Mouse (Mus musculus): ENCODE results near the gene Ncam2.

The Ncam2 gene

DNA sequence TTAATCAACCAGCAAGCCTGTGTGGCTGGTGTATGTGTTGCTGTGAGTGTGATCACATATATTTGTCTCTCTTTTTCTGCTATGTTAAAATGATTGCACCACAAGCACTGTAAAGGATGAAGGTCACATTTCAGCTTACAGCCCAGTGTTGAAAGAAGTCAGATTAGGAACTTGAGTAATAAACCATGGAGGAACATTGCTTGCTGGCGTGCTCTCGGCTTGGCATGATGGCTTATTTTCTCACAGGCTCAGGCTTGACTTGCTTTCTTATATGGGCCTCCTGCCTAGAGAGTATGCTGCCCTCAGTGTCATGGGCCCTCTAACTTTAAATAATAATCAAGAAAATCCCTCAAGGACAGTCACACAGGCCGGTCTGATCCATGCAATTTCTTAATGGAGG lies 449.8 kb downstream of the Ncam2 start:
- no peak for DNase-seq (ENCODE audit: low read depth, low spot score)

DNA sequence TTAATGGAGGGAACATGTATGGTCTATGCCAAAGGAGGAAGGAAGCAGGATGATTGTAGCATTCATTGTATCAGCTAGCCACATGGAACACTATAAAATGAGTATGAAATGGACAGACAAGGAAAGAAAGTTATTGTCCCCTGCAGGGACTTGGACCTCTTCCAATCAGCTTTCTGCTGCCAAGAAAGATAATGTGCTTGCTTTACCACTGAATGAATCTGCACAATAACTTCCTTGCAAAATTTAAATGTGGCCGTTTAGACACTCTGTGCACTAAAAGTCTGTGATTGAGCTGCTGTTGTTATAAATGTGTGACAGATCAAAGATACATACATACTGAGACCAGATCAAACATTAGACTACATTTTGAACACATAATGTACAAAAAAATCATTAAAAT lies 451.1 kb downstream of the Ncam2 start:
- no peak for DNase-seq (ENCODE audit: low read depth, low spot score)

DNA sequence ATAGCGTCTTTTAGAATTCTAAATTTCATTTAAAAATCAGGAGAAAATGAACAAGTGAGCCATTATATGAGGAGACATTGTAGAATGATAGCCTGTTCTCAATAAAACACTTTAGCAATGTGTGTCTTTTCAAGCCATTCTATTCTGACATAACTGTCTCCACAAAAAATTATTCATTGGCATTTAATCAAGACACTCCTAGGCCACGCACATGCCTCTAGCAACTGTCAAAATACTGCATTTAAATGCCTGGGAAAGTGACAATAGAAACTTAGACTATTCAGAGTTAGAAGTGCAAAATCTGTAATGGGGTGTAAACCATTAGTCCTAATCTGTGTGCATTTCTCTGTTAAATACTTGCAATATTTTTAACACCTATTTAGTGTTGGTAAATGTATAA lies 456.1 kb downstream of the Ncam2 start:
- no peak for DNase-seq (ENCODE audit: low read depth, low spot score)

DNA sequence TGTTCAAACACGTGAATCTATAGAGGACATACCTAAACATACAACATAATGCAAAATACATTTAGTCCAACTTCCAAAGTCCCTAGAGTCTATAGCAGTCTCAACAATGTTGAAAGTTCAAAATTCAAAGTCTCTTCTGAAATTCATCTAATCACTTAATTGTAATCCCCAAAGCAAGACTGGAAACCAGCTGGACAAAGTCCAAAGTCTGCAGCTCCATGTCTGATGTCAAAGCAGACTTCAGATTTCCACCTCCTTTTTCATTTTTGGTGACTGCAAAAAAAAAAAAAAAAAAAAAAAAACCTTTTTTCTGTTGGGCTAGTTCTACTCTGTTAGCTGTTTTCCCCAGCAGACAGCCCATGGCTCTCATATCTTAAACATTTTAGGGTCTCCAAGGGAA lies 473.4 kb downstream of the Ncam2 start:
- no peak for DNase-seq (ENCODE audit: low read depth, low spot score)

DNA sequence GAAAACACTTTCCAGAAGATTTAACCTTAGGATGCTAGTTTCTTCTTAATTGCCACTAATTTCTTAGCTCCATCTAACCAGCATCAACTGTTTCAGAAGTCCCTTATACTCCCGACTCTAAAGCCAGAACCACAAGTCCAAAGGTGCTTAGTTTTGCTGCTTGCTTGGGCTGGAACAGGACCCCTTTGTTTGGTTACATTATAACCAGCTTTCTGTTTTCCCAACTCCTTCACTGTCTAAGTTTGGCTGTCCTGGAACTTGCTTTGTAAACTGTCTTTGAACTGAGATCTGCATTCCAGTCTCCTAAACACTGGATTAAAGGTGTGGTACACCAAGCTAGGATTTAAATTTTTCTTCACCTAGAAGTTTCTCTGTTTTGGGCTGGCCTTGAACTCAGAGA lies 475.0 kb downstream of the Ncam2 start:
- DNase-seq (ENCODE audit: low read depth, low spot score) = no peak

Data from skeletal muscle tissue, adult 2 months (tissue).